ENCODE assay signal across 19 mouse cellular contexts in genomic region chr1:149954026-149954425, GRCm38 (mm10). TPM values are rescaled to one million over a fixed set of nuclear protein-coding genes. Genes with fewer than 3 reads are reported as not detected.
DNase-seq lines count a peak whose midpoint lies in the region; ATAC-seq and TF ChIP-seq lines count a peak whose summit lies in the region.
"Had no signal": no experiment of that assay in that cellular context is flagged by ENCODE, and none has a peak within 500 bp of the region (broad histone marks: within the 10 kb centered on the region; RNA-seq: fewer than 3 reads in every experiment).

No protein-coding gene starts in this region.

- DNase-seq in liver, adult 2 months (ENCODE audit: extremely low read depth, low read depth, low spot score): peak; percentile 19
- peak; percentile 80 for DNase-seq in MEL-GATA-1-ER (ENCODE audit: extremely low read depth, low read depth)
- no peak for DNase-seq in frontal cortex, postnatal 36 days (ENCODE audit: low spot score in 2 of 2)
- no peak for DNase-seq in spleen, adult 18-20 months
- DNase-seq: adrenal gland, adult 2 months; cerebellum, adult 9-10 months; gastrocnemius, postnatal 14 days; kidney, postnatal 36 days had no signal

- H3K9ac ChIP-seq in liver, adult 2 months (ENCODE audit: low read depth, low read length): no peak overlapping the region
- no peak overlapping the region; the same call in 1 of the 2 replicates for H3K9ac ChIP-seq in liver, embryonic 12.5 days
- H3K9ac ChIP-seq: forebrain, embryonic 15.5 days; hindbrain, embryonic 14.5 days; lung, embryonic 15.5 days; midbrain, embryonic 12.5 days had no signal

- H3K27me3 ChIP-seq in liver, adult 2 months (ENCODE audit: control insufficient read depth, insufficient read depth, low read length): no peaks in the 10 kb centered on the region
- no peaks in the 10 kb centered on the region for H3K27me3 ChIP-seq in liver, embryonic 12.5 days (replicated peaks)
- H3K27me3 ChIP-seq: forebrain, embryonic 15.5 days; lung, embryonic 15.5 days; midbrain, embryonic 12.5 days had no signal

- no peaks in the 10 kb centered on the region for H3K9me3 ChIP-seq in liver, embryonic 12.5 days (replicated peaks)
- H3K9me3 ChIP-seq: embryonic facial prominence, embryonic 10.5 days; forebrain, embryonic 15.5 days; lung, embryonic 15.5 days; midbrain, embryonic 12.5 days had no signal

- H3K4me3 ChIP-seq in liver, adult 2 months (ENCODE audit: insufficient read depth, low read depth, low read length): no peak overlapping the region
- H3K4me3 ChIP-seq in liver, embryonic 12.5 days: no peak overlapping the region
- H3K4me3 ChIP-seq: embryonic facial prominence, embryonic 10.5 days; forebrain, embryonic 15.5 days; heart, adult 2 months; lung, embryonic 15.5 days; midbrain, embryonic 12.5 days had no signal

- H3K79me2 ChIP-seq in liver, adult 2 months (ENCODE audit: control insufficient read depth, insufficient read depth, low read length): no peaks in the 10 kb centered on the region; the same call in 1 of the 2 replicates

- H3K4me2 ChIP-seq in liver, embryonic 12.5 days: no peak overlapping the region
- H3K4me2 ChIP-seq: forebrain, embryonic 15.5 days; hindbrain, embryonic 14.5 days; lung, embryonic 15.5 days; midbrain, embryonic 12.5 days had no signal

- H3K36me3 ChIP-seq in liver, adult 2 months (ENCODE audit: control insufficient read depth, insufficient read depth, low read length): no peaks in the 10 kb centered on the region
- no peaks in the 10 kb centered on the region for H3K36me3 ChIP-seq in liver, embryonic 12.5 days
- H3K36me3 ChIP-seq: embryonic facial prominence, embryonic 10.5 days; forebrain, embryonic 15.5 days; lung, embryonic 15.5 days; midbrain, embryonic 12.5 days had no signal

- H3K27ac ChIP-seq in liver, adult 2 months (replicated peaks; ENCODE audit: insufficient read depth, low read depth, low read length): no peak overlapping the region
- H3K27ac ChIP-seq in liver, embryonic 12.5 days: no peak overlapping the region
- H3K27ac ChIP-seq: embryonic facial prominence, embryonic 10.5 days; forebrain, embryonic 15.5 days; heart, adult 2 months; hindbrain, embryonic 14.5 days; lung, embryonic 15.5 days; midbrain, embryonic 12.5 days had no signal

- 76% methylated on average over 6 of the region's 6 CpGs for WGBS in liver, adult 2 months
- WGBS in liver, embryonic 12.5 days (ENCODE audit: insufficient replicate concordance): 42% methylated on average over 6 of the region's 6 CpGs

- no peak for ATAC-seq in liver, embryonic 12.5 days
- peak; percentile 23 to 75; a peak in 2 of 4 replicates for ATAC-seq in hematopoietic stem cell, adult 5-6 weeks (replicated peaks in 1 of 2; ENCODE audit: insufficient read depth in 1 of 2, low FRiP score in 2 of 2, low TSS enrichment in 1 of 2, low read depth in 1 of 2, poor library complexity in 2 of 2, severe bottlenecking in 2 of 2)
- peak; percentile 90 for ATAC-seq in monocyte, adult 5-6 weeks (replicated peaks; ENCODE audit: insufficient number of reproducible peaks, low FRiP score, low TSS enrichment, poor library complexity, severe bottlenecking)
- ATAC-seq: CD4-positive, CD25-positive, alpha-beta regulatory T cell, adult 4 months; forebrain, embryonic 15.5 days; inflammation-experienced regulatory T-cells, adult 6 months had no signal

- TF ChIP-seq CTCF in liver, adult 2 months (IDR thresholded peaks at IDR 0.05; ENCODE audit: low read depth, low read length): no peak

- no peak for TF ChIP-seq POLR2A in liver, adult 2 months (IDR thresholded peaks at IDR 0.05; ENCODE audit: extremely low read depth, insufficient read depth, low read length)

- no peaks in the 10 kb centered on the region for H3K4me1 ChIP-seq in liver, adult 2 months (ENCODE audit: control insufficient read depth, insufficient read depth, low read length)
- H3K4me1 ChIP-seq in liver, embryonic 12.5 days: peaks cover 23% of the 10 kb centered on the region
- H3K4me1 ChIP-seq: embryonic facial prominence, embryonic 10.5 days; forebrain, embryonic 15.5 days; midbrain, embryonic 12.5 days had no signal

RNA-seq across cellular contexts. Expression of gene Pla2g4a, which starts 7.1 kb away (rescaled TPM):
- 2.4 and 2.5 TPM in 2 replicates for total RNA-seq in liver, adult 2 months (2014; rRNA removed)
- 0.15 and 0.24 TPM in 2 replicates for polyA plus RNA-seq in liver, adult 2 months (2012; rRNA removed)
- 13.9 and 17.2 TPM in 2 replicates for polyA plus RNA-seq in liver, embryonic 12.5 days (2016; fragmentation: Nextera tagmentation; extraction: Ambion mirVana)
- total RNA-seq in hematopoietic stem cell, adult 5-6 weeks (2017): 77.1 and 193 TPM in 2 replicates
- 16.5 to 30.5 TPM (median 25.9 TPM) in 3 replicates for total RNA-seq in monocyte, adult 5-6 weeks (2017)
- polyA plus RNA-seq: CD4-positive, CD25-positive, alpha-beta regulatory T cell, adult 4 months had no signal

Comparison
In these comparisons a context has a peak if more than half of its experiments do, and no peak if none do; other contexts are left out.
1. DNase-seq: peak in liver, adult 2 months (single experiment) and MEL-GATA-1-ER (single experiment); none in frontal cortex, postnatal 36 days (0 of 2) and spleen, adult 18-20 months (0 of 2).